Mouse (Mus musculus) ES-E14 (cell line): ENCODE results near the gene Dlgap4. TPM values are rescaled to one million over a fixed set of nuclear protein-coding genes. Genes with fewer than 3 reads are reported as not detected.

Experiments
- DNase-seq: peaks from one replicate; pipeline ENCODE4 v3.0.0-alpha.2; 2013; ENCODE audit warnings: low read depth, low spot score
- H3K27ac ChIP-seq: 2 replicates; pipeline ENCODE4 v1.5.1; 2012; ENCODE audit warnings: low read depth, mild to moderate bottlenecking, low read length, moderate library complexity, mixed read lengths; ENCODE audit not compliant: poor library complexity, insufficient read depth, severe bottlenecking
- H3K36me3 ChIP-seq: 2 replicates; pipeline ENCODE4 v1.6.1; 2012; ENCODE audit warnings: mild to moderate bottlenecking, low read length, moderate library complexity, mixed read lengths; ENCODE audit not compliant: control insufficient read depth, poor library complexity, insufficient read depth, severe bottlenecking
- H3K4me1 ChIP-seq, 2 experiments: fragments of 150-350 bp in 1 of 2; sonication (generic) in 1 of 2; 2 replicates each; pipeline ENCODE4 v1.6.1; 2012; ENCODE audit warnings: low read length in 2 of 2, mild to moderate bottlenecking in 1 of 2, mixed read lengths in 1 of 2; ENCODE audit not compliant: control insufficient read depth in 2 of 2, insufficient read depth in 2 of 2, poor library complexity in 1 of 2
- H3K4me3 ChIP-seq, 2 experiments: fragments of 150-350 bp in 1 of 2; sonication (generic) in 1 of 2; 2 replicates each; pipeline ENCODE4 v1.5.1; 2012; ENCODE audit warnings: low read length in 2 of 2, low read depth in 1 of 2, mild to moderate bottlenecking in 1 of 2, mixed read lengths in 1 of 2; ENCODE audit not compliant: insufficient read depth in 1 of 2, poor library complexity in 1 of 2, severe bottlenecking in 1 of 2
- H3K9ac ChIP-seq: 2 replicates; pipeline ENCODE4 v1.6.1; 2012; ENCODE audit warnings: low read depth, mild to moderate bottlenecking, low read length, mixed read lengths; ENCODE audit not compliant: poor library complexity, insufficient read depth, severe bottlenecking
- H3K9me3 ChIP-seq: fragments of 150-350 bp; sonication (generic); 2 replicates; pipeline ENCODE4 v1.6.1; 2012; ENCODE audit warnings: low read depth, mild to moderate bottlenecking, low read length; ENCODE audit not compliant: control insufficient read depth, insufficient read depth
- CHD2 ChIP-seq: IDR thresholded peaks from 2 replicates; pipeline ENCODE4 v1.6.1; 2014; ENCODE audit warnings: mild to moderate bottlenecking, low read depth, low read length, inconsistent platforms
- HCFC1 ChIP-seq: IDR thresholded peaks from 2 replicates; pipeline ENCODE4 v1.6.1; 2012; ENCODE audit warnings: low read length, inconsistent platforms, borderline replicate concordance; ENCODE audit not compliant: insufficient read depth
- MAFK ChIP-seq: IDR thresholded peaks from 2 replicates; pipeline ENCODE4 v1.6.1; 2014; ENCODE audit warnings: mild to moderate bottlenecking, low read depth, low read length, inconsistent platforms; ENCODE audit not compliant: insufficient read depth
- ZC3H11A ChIP-seq: IDR thresholded peaks from 2 replicates; pipeline ENCODE4 v1.6.1; 2012; ENCODE audit warnings: low read depth, mild to moderate bottlenecking, inconsistent platforms, low read length, borderline replicate concordance
- ZNF384 ChIP-seq: IDR thresholded peaks from 2 replicates; pipeline ENCODE4 v1.6.1; 2012; ENCODE audit warnings: low read depth, low read length, inconsistent platforms
- in situ Hi-C, 2 experiments: fragments of 600-800 bp; cut with MboI; formaldehyde crosslinking; loops; one replicate each; pipeline ENCODE4 v1.15.1; 2025; ENCODE audit warnings: low sequenced_read_pairs in 2 of 2, inconsistent platforms in 1 of 2; ENCODE audit not compliant: unreplicated experiment in 2 of 2
- total RNA-seq: library from RNA; depleted of rRNA; stranded (reverse); fragments of 300-350 nt; gene quantifications from 2 replicates; pipeline ENCODE4 v1.2.3, GENCODE M21; 2012

Dlgap4 gene
- total RNA-seq, 1 experiment, result 28.8 TPM

GRCm38 (mm10) chr2:156697261-156697660 lies 83.8 kb downstream of the Dlgap4 start:
- no peak overlapping the region for H3K9ac ChIP-seq
- DNase-seq, result no peak
- no peaks in the 10 kb centered on the region for H3K9me3 ChIP-seq
- H3K36me3 ChIP-seq, result peaks cover 1% of the 10 kb centered on the region; the same call in 1 of the 2 replicates
- H3K4me3 ChIP-seq, result no peak overlapping the region
- no peak for TF ChIP-seq ZC3H11A
- TF ChIP-seq MAFK, result no peak
- TF ChIP-seq CHD2, result no peak
- TF ChIP-seq HCFC1, result no peak
- TF ChIP-seq ZNF384, result no peak
- in situ Hi-C loops, result no loop called here
- no peak overlapping the region for H3K27ac ChIP-seq
- peaks cover 11 to 68% of the 10 kb centered on the region in 2 experiments for H3K4me1 ChIP-seq

GRCm38 (mm10) chr2:156698168-156698567 lies 84.7 kb downstream of the Dlgap4 start:
- Histone ChIP-seq H3K4me1 (peaks cover 8 to 66% of the 10 kb centered on the region in 2 experiments; a peak in 3 of 4 replicates), H3K36me3 (peaks cover 1% of the 10 kb centered on the region; the same call in 1 of the 2 replicates), H3K4me3 (no peak overlapping the region), H3K27ac (no peak overlapping the region), H3K9ac (no peak overlapping the region), H3K9me3 (no peaks in the 10 kb centered on the region)
- in situ Hi-C loops, result no loop called here
- DNase-seq, result no peak
- TF ChIP-seq ZNF384 (no peak), HCFC1 (no peak), ZC3H11A (no peak), CHD2 (no peak), MAFK (no peak)

- Histone ChIP-seq H3K9me3 (no peaks in the 10 kb centered on the region), H3K4me1 (peaks cover 3 to 31% of the 10 kb centered on the region in 2 experiments; a peak in 3 of 4 replicates), H3K27ac (no peak overlapping the region), H3K36me3 (peaks cover 7% of the 10 kb centered on the region; the same call in 1 of the 2 replicates), H3K9ac (no peak overlapping the region), H3K4me3 (no peak overlapping the region)
- no peak for DNase-seq
- in situ Hi-C loops, result loop anchor here (10.0 to 25.0 kb wide), 3 partner anchors 101 to 171 kb away; partner anchors contain the start of gene Aar2 (in 1 of the 2)
- TF ChIP-seq HCFC1 (no peak), ZC3H11A (peak; percentile 97), MAFK (no peak), ZNF384 (peak; percentile 46; the same call in 1 of the 2 replicates), CHD2 (no peak)
These were observed 92.0 kb downstream of the Dlgap4 start for GRCm38 (mm10) chr2:156705473-156705872.

- TF ChIP-seq ZC3H11A, result no peak
- TF ChIP-seq HCFC1, result no peak
- TF ChIP-seq MAFK, result no peak
- no peak for TF ChIP-seq CHD2
- TF ChIP-seq ZNF384, result no peak
- H3K27ac ChIP-seq, result no peak overlapping the region
- H3K4me1 ChIP-seq, result peaks cover 7 to 12% of the 10 kb centered on the region in 2 experiments; a peak in 3 of 4 replicates
- in situ Hi-C loops, result loop anchor here in 1 of 2 experiments (25.0 kb wide), 1 partner anchor 179 kb away; the partner anchor contains the start of gene Aar2
- no peak for DNase-seq
- no peak overlapping the region for H3K9ac ChIP-seq
- no peak overlapping the region for H3K4me3 ChIP-seq
- H3K36me3 ChIP-seq, result peaks cover 3% of the 10 kb centered on the region; the same call in 1 of the 2 replicates
- no peaks in the 10 kb centered on the region for H3K9me3 ChIP-seq
These were observed 103.2 kb downstream of the Dlgap4 start for GRCm38 (mm10) chr2:156716683-156717082.
